Mouse (Mus musculus) frontal cortex, adult 2 months (tissue): ENCODE data around the gene Cldn3. TPM values are rescaled to one million over a fixed set of nuclear protein-coding genes. Genes with fewer than 3 reads are reported as not detected.
"Not testable (repeated sequence)": the region's sequence is repeated elsewhere in the genome, so short reads cannot be mapped to it uniquely, and the experiment has no call there.

Experiments
- DNase-seq, 2 experiments: peaks; one replicate each; pipeline ENCODE4 v3.0.0; 2022; ENCODE audit warnings: low spot score in 1 of 2; ENCODE audit errors: extremely low spot score in 1 of 2
- polyA plus RNA-seq: library from polyadenylated mRNA; depleted of rRNA; stranded (reverse); fragments of >200 nt; gene quantifications from 2 replicates; pipeline ENCODE4 v1.2.3, GENCODE M21; 2012; rRNA removed

The Cldn3 gene
- polyA plus RNA-seq = 0.34 and 1.1 TPM in 2 replicates

GRCm38 (mm10) chr5:134985633-134986297, at the start of gene Cldn3:
TSS of gene Cldn3 (plus strand) at chr5:134986214.
- DNase-seq = no peak

DNA sequence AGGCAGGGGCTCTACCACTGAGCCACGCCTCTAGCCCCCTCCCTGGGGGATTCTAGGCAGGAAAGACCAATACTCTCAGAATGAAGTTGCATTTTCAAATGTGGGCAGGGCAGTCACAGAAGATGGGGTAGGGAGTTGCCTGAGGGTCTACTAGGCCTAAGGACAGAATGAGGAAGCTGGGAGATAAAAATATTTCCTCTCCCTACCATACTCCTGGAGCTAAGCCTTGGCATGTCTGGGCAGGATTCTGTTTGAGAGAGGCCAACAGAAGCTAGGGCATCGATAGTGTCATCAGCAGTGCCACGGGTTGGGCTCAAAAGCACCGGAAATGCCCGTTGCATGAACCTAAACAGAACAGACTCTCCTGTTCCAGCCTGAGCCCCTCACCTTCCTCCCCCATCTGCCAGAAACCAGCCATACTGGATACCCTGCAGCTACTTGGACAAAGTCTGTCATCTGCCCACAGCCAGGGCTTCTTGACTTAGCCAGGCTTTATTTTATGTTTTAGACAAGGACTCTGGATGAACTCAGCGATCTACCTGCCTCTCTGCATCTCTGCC, 49.3 kb upstream of the Cldn3 start:
- no peak for DNase-seq

DNA sequence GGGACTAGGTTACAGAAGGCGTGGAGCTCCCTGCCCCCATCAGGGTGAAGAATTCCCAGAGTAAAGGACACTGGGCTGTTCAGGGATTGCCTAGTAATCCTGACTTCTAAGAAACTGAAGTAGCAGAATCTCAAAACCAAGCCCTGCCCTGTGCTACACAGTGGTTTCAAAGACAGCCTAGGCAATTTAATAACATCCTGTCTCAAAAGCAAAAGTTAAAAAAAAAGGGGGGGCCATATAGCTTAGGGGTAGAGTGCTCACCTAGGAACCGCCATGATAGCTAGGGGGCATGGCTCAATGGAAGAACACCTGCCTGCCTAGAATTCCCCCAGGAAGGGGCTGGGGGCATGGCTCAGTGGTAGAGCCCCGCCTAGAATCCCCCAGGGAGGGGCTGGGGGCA, 46.9 kb upstream of the Cldn3 start:
- no peak for DNase-seq

- not testable (repeated sequence) for DNase-seq
Measured at GRCm38 (mm10) chr5:134939554-134939953, 46.5 kb upstream of the Cldn3 start.

DNA sequence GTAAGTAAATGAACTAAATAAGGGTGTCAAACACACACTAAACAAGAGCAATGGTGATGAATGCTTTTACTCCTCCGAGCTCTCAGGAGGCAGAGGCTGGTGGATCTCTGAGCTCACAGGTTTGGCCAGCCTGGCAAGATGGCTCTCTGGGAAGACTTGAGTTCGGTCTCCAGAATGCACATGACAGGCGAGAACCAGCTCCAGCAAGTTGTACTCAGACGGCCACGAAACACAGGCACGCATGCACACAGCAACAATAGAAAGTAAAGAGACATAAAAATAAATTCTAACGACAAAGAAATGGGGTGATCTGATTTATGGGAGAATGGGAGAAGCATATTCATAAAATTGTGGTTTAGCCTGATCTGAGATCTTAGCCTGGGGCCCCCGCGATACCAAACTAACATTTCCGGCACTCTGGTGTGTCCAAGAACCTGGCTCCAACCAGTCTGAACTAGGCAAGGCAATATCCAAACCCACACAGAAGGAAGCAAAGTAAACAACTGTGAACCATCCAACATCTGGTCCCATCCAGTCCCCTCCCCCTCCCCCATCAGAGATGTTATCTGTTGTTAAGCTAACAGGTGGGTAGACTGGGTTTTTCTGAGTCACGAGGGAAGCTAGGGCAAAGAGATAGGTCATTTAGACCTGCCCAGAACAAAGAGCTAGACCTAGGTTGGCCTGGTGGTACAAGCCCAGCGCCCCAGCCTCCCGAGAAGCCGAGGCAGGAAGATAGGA, 44.4 kb upstream of the Cldn3 start:
- no peak for DNase-seq

GRCm38 (mm10) chr5:134942740-134943139, 43.3 kb upstream of the Cldn3 start:
- no peak for DNase-seq

DNA sequence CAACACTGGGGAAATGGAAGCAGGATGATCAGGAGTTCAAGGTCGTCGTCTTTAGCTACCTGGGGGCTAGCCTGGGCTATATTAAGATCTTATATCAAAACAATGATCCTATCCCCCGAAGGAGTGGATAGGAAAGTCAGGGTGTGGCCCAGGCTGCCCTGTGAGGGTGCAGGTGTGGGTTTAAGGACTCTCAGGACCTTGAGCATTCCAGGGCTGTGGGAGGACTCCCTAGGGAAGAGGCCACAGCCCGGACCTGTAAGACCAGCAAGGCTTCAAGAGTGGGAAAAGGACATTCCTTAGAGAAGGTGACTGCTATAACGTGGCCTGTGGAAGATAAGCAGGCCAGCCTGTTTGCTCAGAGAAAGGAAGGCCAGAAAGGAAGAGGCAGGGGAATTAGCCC, 41.8 kb upstream of the Cldn3 start:
- no peak for DNase-seq

DNA sequence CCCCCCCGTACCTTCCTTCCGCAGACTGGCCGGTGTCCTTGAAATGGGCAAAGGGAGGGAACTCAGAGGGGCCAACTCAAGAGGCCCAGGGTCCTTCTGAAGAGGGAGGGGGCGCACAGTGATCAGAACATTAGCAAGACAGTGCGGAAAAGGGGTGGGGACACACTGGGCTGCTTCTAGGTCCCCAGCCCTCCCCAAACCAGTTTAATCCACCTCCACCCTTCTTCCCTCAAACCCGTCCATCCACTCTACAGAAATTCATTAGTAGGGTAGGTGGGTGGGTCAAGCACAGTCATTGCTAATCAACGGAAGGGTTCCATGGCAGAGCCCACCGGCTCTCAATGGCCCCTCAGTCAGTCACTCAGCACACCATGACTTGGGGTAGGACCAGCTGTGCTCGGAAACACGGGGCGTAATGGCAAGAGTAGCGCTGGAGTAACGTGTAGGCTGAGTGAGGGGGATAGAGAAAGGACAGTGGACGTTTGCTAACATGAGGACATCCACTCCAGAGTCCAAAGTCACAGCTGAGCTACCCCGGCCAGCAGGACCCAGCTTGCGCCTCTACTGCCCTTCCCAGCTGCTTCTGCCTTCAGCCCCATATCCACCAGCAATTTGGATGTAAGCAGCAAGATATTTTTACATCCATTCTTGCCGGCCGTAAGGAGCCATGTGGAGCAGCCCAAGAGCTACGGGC, 40.6 kb upstream of the Cldn3 start:
- DNase-seq = no peak

DNA sequence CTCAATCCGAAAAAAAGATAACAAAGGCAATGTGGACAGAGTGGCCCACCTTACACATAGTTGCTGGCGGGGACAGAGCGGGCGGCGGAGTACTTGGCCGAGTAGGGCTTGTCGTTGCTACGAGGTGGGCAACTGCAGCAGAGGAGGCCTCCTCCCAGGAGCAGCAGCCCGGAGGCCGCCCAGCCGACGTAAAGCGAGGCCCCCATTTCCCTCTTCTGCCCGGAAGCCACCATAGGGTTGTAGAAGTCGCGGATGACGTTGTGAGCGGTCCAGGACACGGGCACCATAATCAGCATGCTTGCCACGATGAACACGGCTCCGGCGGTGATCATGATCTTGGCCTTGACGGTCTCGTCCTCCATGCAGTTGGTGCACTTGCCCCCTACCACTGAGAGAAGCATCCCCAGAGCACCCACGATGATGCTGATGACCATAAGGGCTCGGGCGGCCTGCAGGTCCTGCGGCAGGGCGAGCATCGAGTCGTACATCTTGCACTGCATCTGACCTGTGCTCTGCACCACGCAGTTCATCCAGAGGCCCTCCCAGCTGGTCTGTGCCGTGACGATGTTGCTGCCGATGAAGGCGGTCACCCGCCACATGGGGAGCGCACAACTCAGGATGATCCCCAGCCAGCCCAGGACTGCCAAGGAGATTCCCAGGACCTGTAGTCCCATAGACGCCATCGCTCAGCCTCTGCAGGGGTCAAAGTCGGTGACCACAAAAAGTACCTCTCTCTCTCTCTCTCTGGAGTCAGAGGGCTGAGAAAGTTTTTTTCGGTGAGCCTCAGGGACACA, 39.8 kb upstream of the Cldn3 start:
- no peak for DNase-seq

DNA sequence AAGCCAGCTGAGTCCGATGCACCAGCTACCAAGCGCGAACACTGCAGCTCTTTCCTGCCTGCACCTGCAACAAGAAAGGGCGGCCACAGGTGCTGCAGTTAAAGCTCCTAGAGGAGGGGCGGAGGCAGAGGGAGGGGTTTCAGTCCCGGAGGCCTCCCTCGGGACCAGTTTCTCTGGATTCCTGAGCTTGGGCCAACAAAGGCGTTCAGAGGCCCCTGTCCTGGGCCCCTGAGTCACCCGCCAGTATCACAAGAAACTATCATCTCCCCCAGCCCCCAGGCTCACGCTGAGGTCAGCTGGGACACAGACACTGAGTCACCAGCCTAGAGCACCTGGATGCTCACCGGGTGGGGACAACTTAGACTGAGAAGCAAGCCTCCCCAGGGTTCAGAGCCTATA, 39.2 kb upstream of the Cldn3 start, which contains the start of gene Cldn4:
Cldn4 (minus strand) TSS at position 78 of the 399 bp plus-strand sequence.
- no peak for DNase-seq

DNA sequence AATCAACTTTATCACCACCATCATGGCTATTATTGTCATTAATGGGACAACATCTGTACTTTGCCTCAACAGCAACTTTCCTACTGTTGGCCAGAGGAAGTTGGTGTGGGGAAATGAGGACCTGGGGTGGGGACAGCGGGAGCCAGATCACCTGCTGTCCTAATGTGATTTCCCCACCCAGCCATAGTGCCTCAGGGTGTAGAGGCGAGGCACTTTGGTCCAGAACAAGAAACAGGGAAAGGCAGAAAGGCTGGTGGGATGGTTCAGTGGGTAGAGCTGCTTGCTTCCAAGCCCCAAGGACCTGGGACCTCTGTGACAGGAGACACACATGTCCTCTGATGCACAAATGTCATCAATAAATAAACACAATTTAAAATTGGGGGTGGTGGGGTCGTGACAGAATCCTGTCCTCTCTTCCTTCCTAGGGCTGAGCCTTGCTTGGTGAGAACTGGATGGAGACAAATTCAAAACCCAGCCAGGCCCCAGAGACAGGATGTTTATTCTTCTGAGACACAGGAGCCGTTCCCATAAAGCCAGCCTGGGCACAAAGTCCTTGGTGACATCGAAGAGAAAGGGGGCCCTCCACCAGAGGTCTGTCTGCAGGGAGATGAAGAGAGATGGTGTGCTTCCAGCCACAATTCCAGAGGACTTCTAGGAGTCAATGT, 38.5 kb upstream of the Cldn3 start:
- DNase-seq = no peak

- DNase-seq = no peak
Measured at GRCm38 (mm10) chr5:134948085-134948439, 38.0 kb upstream of the Cldn3 start.

DNA sequence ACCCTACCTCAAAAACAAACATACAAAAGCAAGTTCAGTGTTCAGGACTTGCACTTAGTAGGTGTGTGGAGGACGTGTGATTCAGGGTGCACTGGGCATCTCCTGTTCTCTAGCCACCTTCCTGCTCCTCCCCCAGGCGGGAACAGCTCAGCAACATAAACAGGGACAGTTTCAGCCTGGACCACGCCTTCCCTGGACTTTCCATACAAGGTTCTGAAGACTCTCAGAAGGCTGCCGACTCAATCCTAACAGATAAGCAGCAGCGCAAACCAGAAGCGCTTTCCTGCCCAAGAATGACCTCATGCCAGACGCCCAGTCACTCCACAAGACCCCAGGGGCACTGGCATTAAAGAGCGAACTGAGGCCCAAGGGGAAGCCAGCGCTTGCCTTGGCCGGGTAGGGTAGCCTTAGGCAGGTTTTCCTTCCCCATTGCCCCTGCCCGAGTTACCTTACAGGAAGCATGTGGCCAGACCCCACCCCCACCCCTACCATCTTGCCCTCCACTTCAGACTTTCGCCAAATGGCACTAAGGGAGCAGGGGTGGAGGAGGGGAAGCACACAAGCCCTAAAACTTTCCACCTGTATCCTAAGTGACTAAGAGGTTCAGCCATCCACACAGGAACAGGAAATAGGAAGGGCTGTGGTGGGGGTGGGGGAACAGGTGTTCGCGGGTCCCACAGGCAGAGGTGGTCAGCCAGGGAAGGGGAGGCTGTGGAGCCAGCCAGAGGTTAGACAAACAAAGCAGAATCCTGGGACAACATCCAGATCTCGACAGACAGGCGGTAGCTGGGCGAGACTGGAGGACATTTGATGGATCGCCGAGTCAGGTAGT, 34.7 kb upstream of the Cldn3 start:
- DNase-seq = no peak

DNA sequence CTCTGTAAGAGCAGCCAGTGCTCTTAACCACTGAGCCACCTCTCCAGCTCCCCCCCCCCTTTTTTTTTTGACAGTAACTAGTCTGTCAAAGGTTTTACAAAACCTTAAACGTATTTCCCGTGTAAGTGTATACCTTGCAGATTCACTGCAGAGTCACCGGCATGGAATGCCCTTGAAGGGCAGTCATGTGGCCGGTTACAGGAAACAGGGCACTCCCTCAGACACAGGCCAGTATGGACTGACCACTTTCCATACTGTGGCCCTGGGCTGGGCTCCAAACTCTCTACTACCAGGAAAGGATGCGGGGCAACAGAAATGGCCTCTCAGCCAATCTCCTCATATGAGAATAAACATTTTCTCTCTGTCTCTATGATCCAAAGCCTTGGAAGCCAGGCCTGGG, 30.5 kb upstream of the Cldn3 start:
- no peak for DNase-seq

DNA sequence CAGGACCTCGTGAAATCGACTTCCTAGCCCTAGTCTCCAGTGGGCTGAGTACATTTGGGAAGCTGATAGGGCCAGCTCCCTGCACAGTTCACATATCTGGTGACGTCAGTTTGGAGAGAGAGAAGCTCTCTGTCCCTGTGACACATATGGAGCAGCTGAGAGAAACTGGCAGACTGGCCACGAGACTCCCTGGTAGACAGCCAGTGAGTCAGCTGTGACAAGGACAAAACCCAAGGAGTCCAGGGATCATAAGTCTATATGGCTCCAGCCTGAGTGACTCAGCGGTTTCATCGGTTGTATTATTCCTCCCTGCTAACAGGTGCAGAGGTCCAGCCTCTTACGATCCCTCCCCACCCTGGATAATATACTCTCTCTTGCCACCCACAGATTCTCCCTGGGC, 26.9 kb upstream of the Cldn3 start:
- peak in 1 of 2 experiments; percentile 13 for DNase-seq

GRCm38 (mm10) chr5:134960430-134960829, 25.6 kb upstream of the Cldn3 start:
- no peak for DNase-seq

DNA sequence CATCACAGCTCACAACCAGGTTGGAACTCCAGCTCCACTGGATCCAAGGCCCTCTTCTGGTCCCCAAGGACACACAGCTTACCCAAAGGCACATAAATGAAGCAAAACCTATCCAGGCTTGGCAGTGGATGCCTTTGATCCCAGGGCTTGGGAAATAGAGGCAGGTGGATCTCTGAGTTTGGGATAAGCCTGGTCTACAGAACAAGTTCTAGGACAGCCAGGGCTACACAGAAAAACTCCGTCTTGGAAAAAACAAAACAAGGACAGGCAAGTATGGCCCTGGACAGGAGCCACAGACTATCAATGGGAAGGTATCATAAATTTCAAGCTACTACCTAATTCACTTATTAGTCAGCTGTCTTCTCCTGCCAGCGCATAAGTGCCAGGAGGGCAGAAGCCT, 24.5 kb upstream of the Cldn3 start:
- no peak for DNase-seq

DNA sequence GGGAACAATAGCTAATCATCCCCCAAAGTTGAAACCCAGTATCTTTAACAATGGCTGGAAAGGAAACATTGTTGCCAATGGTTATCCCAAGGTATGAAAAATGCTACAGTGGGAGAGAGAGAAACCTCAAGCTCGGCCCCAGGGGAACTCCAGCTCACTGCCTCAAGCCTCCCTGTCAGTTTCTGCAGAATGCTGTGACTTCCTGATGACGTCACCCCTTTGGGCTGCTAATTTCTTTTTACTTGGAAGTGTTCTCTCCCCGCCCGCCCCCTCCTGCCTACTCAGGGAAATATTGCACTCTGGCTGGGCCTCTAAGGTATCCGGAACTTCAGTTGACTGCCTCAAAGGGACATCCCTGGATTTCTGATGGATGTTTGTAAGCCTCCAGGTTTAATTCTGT, 22.5 kb upstream of the Cldn3 start:
- no peak for DNase-seq

- not testable (repeated sequence) for DNase-seq
Measured at GRCm38 (mm10) chr5:134964655-134965054, 21.4 kb upstream of the Cldn3 start.
